Mouse (Mus musculus): ENCODE data around the gene Gm42791.

- TF ChIP-seq CTCF (IDR thresholded peaks at IDR 0.05; ENCODE audit: control insufficient read depth, insufficient read depth, low read length): no peak
- TF ChIP-seq POLR2A (IDR thresholded peaks at IDR 0.05; ENCODE audit: borderline replicate concordance, control insufficient read depth, low read depth, low read length): no peak
Observed at GRCm38 (mm10) chr5:148935071-148935821, 59.7 kb downstream of the Gm42791 start.

Measured in bone marrow, adult 2 months (tissue).